Mouse (Mus musculus) myocyte (in vitro differentiated cells): ENCODE results near the gene Zfp580.

ENCODE experiments used
- CEBPB ChIP-seq: IDR thresholded peaks from 2 replicates; pipeline ENCODE4 v1.6.1; 2011; ENCODE audit warnings: mild to moderate bottlenecking, moderate library complexity; ENCODE audit not compliant: poor library complexity, insufficient read depth, severe bottlenecking
- E2F4 ChIP-seq: IDR thresholded peaks from one replicate; pipeline ENCODE4 v1.6.1; 2011; ENCODE audit warnings: mild to moderate bottlenecking, control low read depth, moderate library complexity; ENCODE audit not compliant: insufficient read depth
- MAX ChIP-seq: IDR thresholded peaks from one replicate; pipeline ENCODE4 v1.6.1; 2011; ENCODE audit warnings: low read depth, mild to moderate bottlenecking, control low read depth
- MYOD1 ChIP-seq, 3 experiments: IDR thresholded peaks; one replicate each; pipeline ENCODE4 v1.6.1; 2011; ENCODE audit warnings: control low read depth in 2 of 3, low read depth in 2 of 3, mild to moderate bottlenecking in 2 of 3, moderate library complexity in 1 of 3; ENCODE audit not compliant: insufficient read length in 2 of 3, control insufficient read depth in 1 of 3
- MYOG ChIP-seq, 3 experiments: IDR thresholded peaks; one replicate each; pipeline ENCODE4 v1.6.1; 2011; ENCODE audit warnings: control low read depth in 2 of 3, low read depth in 2 of 3, mild to moderate bottlenecking in 2 of 3; ENCODE audit not compliant: insufficient read length in 2 of 3, control insufficient read depth in 1 of 3, insufficient read depth in 1 of 3
- POLR2A ChIP-seq: IDR thresholded peaks from one replicate; pipeline ENCODE4 v1.6.1; 2011; ENCODE audit warnings: low read depth, mild to moderate bottlenecking, control low read depth, moderate library complexity; ENCODE audit not compliant: insufficient read length
- POLR2AphosphoS2 ChIP-seq: IDR thresholded peaks from one replicate; pipeline ENCODE4 v1.6.1; 2011; ENCODE audit warnings: low read depth, control low read depth; ENCODE audit not compliant: insufficient read length
- REST ChIP-seq: IDR thresholded peaks from one replicate; pipeline ENCODE4 v1.6.1; 2011; ENCODE audit warnings: mild to moderate bottlenecking, control low read depth, moderate library complexity; ENCODE audit not compliant: insufficient read depth, insufficient read length
- SRF ChIP-seq: IDR thresholded peaks from one replicate; pipeline ENCODE4 v1.6.1; 2011; ENCODE audit warnings: low read depth; ENCODE audit not compliant: control insufficient read depth, insufficient read length
- TCF12 ChIP-seq: IDR thresholded peaks from one replicate; pipeline ENCODE4 v1.6.1; 2011; ENCODE audit warnings: mild to moderate bottlenecking, control low read depth; ENCODE audit not compliant: poor library complexity, insufficient read depth, severe bottlenecking
- USF1 ChIP-seq: IDR thresholded peaks from one replicate; pipeline ENCODE4 v1.6.1; 2011; ENCODE audit warnings: low read depth, mild to moderate bottlenecking, control low read depth, moderate library complexity

DNA sequence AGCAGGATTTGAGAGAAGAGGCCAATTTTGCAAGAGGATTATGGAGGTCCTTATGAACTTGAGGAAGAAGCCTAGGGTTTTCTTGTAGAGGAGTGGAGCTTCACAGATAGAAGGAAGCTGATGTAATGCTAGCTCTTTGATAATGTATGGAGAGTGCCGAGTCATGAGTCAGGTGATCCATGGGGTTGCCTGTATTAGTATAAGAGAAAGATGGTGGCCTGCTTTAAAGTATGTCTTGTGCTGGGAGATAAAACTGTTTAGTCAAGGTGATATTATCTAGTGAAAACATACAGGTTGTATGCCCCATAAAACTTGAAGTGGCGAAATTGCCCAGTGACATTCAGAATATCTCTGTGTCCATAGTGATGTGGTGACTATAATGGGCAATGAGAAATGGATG, 25.6 kb downstream of the Zfp580 start:
- TF ChIP-seq MYOD1 (IDR thresholded peaks at IDR 0.05; ENCODE audit: control insufficient read depth in 1 of 3, insufficient read length in 2 of 3, low read depth in 2 of 3) (no peak), POLR2A (no peak), REST (no peak), USF1 (no peak), TCF12 (no peak), E2F4 (no peak), MYOG (IDR thresholded peaks at IDR 0.05; ENCODE audit: control insufficient read depth in 1 of 3, insufficient read depth in 1 of 3, insufficient read length in 2 of 3, low read depth in 2 of 3) (no peak), MAX (no peak), SRF (no peak), POLR2AphosphoS2 (no peak), CEBPB (no peak)
